ENCODE assay signal across 23 mouse cellular contexts in the genomic region with DNA sequence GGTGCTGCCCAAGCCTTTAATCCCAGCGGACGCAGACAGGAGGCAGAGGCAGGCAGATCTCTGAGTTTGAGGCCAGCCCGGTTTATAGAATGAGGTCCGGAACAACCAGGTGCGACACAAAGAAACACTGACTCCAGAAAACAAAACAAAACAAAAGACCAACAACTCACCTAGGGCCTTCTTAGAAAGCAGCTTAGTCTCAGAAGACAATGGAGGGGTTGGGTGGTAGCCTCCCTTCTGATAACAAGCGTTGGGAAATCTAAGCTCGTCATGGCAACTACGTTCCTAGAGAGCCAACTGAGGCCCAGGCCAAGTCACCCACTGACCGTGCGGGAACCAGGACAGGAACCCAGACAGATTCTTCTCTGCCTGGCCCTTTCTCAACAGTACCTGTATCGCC.
"Had no signal": no experiment of that assay in that cellular context is flagged by ENCODE, and none has a peak within 500 bp of the region (broad histone marks: within the 10 kb centered on the region; RNA-seq: fewer than 3 reads in every experiment).

No protein-coding gene starts in this region.

- H3K27ac ChIP-seq: heart, embryonic 10.5 days; hindbrain, embryonic 13.5 days; hindbrain, embryonic 15.5 days; hindbrain, postnatal 0 days; kidney, embryonic 15.5 days; kidney, postnatal 0 days; limb, embryonic 13.5 days; liver, embryonic 12.5 days; liver, embryonic 14.5 days had no signal

- H3K4me1 ChIP-seq: hindbrain, embryonic 13.5 days; hindbrain, embryonic 15.5 days; kidney, embryonic 15.5 days; limb, embryonic 13.5 days had no signal

- DNase-seq: gastrocnemius, postnatal 14 days; heart, adult 18-20 months; heart, postnatal 14 days; heart, postnatal 36 days; kidney, adult 11 months; kidney, adult 2 months; kidney, adult 9 months; kidney, postnatal 14 days; kidney, postnatal 36 days; layer of hippocampus, adult 9-11 months; layer of hippocampus, postnatal 36 days; left cerebral cortex, postnatal 4 days had no signal

- H3K27me3 ChIP-seq: heart, embryonic 12.5 days; hindbrain, embryonic 13.5 days; hindbrain, embryonic 15.5 days; kidney, embryonic 15.5 days; limb, embryonic 13.5 days; limb, embryonic 15.5 days; liver, embryonic 12.5 days had no signal

- H3K9me3 ChIP-seq: heart, embryonic 10.5 days; hindbrain, embryonic 13.5 days; hindbrain, embryonic 15.5 days; kidney, embryonic 15.5 days; limb, embryonic 13.5 days; limb, embryonic 15.5 days; liver, embryonic 12.5 days had no signal

- H3K36me3 ChIP-seq: heart, embryonic 10.5 days; heart, embryonic 12.5 days; hindbrain, embryonic 13.5 days; hindbrain, embryonic 15.5 days; kidney, embryonic 15.5 days; limb, embryonic 13.5 days; limb, embryonic 15.5 days; liver, embryonic 12.5 days had no signal

- H3K4me3 ChIP-seq: heart, embryonic 10.5 days; heart, embryonic 12.5 days; hindbrain, embryonic 13.5 days; hindbrain, embryonic 15.5 days; kidney, embryonic 15.5 days; limb, embryonic 13.5 days; limb, embryonic 15.5 days; liver, embryonic 12.5 days had no signal

- H3K9ac ChIP-seq: heart, embryonic 12.5 days; hindbrain, embryonic 13.5 days; hindbrain, embryonic 15.5 days; kidney, embryonic 15.5 days; limb, embryonic 13.5 days; limb, embryonic 15.5 days; liver, embryonic 12.5 days; liver, embryonic 14.5 days had no signal
